Mouse (Mus musculus) G1E (cell line): ENCODE measurements at regions not wholly inside any gene's neighbourhood (a gene's known extent, or its start where the extent isn't known, plus 50 kb on each side); places are given as distances from the start of the nearest gene placed in this dataset.

Experiments
- CTCF ChIP-seq: IDR thresholded peaks from 2 replicates; pipeline ENCODE4 v1.5.1; 2012; ENCODE audit warnings: low read depth, low read length, inconsistent platforms, mixed read lengths
- POLR2AphosphoS5 ChIP-seq: IDR thresholded peaks from 2 replicates; pipeline ENCODE4 v1.6.1; 2012; ENCODE audit warnings: low read depth, low read length, inconsistent platforms; ENCODE audit not compliant: insufficient replicate concordance

GRCm38 (mm10) chr8:89649207-89649890 lies 605.4 kb upstream of the Sall1 start:
- TF ChIP-seq CTCF (no peak), POLR2AphosphoS5 (no peak)
